Mouse (Mus musculus): ENCODE measurements around the gene Kcnh6.

Gene Kcnh6

GRCm38 (mm10) chr11:106007821-106008220, at the start of gene Kcnh6:
Gene Kcnh6 (plus strand): TSS chr11:106008124.
- peak; percentile 87 for DNase-seq

DNA sequence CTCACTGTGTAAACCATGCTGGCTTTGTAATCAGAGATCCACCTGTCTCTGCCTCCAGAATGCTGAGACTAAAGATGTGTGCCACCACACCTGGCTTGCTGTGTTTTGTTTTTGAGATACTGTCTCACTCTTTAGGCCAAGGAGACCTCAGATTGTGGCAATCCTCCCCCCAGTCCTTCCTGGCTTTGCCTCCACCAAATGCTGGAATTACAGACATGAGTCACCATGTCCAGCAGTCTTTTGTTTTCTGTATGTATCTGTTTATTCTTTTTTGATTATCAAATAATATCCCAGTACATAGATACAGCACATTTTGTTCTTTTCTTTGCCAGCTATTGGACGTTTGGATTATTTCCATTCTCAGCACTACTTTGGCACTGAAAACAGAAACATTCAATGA, 49.4 kb upstream of the Kcnh6 start:
- DNase-seq = no peak

DNA sequence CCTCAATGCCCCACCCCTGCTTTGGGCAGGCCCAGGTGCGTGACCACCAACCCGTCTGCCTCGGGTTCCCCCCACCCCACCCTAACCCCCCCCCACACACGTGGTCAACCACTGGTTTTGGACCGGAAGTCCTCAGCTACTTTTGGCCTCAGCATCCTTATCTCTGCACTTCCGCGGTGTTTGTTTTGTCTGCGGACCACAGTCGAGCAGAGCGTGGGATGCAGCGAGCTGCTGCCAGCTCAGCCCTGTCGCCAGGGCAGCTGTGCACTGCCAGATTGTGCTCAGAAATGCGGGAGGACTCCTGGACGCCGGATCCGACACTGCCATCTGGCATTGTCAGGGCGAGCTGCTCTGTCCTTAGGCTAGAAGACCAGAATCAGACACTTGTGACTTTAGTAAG, 48.6 kb upstream of the Kcnh6 start:
- peak; percentile 58 for DNase-seq

DNA sequence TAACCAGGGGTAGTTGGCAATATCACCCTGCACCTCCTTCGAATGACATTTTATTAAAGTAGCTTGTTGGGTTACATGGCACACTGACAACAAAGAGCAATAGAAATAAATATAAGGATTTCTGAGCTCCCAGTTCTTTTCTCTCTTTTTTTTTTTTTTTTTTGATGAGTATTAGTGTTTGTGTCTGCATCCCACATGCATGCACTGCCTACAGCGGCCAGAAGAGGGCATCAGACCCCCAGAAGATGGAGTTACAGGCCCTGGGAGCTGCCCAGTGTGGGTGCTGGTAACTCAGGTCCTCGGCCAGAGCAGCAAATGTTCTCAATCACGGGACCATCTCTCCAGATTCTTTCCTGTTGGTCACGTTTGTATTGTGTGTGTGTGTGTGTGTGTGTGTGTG, 43.2 kb upstream of the Kcnh6 start:
- DNase-seq = no peak

DNA sequence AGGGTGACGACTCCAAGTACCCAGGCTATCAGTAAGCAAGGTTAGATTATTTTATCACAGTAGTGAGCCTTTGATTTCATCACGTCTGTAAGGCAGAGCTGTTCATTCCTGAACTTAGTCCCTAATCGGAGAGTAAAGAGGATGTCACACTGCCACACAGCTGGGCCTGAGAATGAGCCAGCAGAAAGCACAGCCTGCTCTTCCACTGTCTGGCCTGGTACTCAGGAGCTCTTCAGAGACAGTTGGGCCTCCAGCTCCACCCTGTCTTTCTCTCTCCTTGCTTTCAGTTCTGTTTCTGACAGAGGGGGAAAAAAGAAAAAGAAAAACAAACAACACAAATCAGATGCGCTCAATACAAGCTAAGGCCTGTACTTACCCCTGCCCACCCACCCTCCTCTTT, 41.6 kb upstream of the Kcnh6 start:
- no peak for DNase-seq

DNA sequence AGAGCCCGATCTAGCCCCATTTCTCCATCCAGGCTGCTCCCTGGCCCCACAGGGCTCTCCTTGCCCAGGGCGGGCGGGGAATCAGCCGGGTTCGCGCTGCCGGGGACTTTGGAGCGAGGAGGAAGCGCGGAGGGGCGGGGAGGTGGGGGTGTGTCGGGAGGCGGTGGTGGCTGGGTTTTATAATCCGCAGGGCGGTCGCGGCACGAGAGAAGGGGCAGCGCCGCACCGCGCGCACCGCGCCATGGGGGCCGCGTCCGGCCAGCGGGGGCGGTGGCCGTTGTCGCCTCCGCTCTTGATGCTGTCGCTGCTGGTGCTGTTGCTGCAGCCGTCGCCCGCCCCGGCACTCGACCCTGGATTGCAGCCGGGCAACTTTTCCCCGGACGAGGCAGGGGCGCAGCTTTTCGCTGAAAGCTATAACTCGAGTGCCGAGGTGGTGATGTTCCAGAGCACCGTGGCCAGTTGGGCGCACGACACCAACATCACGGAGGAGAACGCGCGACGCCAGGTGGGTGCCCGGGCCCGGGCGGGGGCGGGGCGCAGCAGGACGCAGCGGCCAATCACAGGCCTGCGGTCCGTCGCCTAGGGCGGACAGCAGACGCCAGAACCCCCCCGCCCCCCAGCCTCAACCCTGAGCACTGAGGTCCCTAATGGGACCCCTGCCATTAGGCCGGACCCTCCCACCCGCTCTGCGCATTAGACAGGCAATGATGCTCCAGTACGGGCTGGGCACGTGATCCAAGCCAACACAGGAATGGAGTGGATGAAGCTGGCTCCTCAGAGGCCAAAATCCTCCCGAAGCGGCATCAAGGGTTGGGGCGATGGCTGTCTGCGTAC, 40.0 kb upstream of the Kcnh6 start, which contains the start of gene Ace:
Gene Ace, plus strand, starts transcription at position 205 of the 834 bp plus-strand sequence.
- peak; percentile 69 for DNase-seq

GRCm38 (mm10) chr11:105968948-105969347, 39.0 kb upstream of the Kcnh6 start:
- DNase-seq = no peak

- peak; percentile 82 for DNase-seq
Observed at GRCm38 (mm10) chr11:105969516-105969915, 38.4 kb upstream of the Kcnh6 start.

DNA sequence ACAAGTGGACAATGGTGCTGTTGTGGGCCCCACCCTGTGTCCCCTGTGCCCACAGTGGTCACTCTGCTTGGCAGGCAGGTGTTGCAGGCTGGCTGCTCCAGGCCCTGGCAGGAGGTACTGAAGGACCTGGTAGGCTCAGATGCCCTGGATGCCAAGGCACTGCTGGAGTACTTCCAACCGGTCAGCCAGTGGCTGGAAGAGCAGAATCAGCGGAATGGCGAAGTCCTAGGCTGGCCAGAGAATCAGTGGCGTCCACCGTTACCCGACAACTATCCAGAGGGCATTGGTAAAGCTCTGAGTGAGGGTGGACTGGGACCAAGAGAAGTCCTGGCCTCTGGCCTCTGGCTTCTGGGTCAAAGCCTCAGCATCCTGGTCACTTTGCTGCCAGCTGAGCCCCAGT, 33.3 kb upstream of the Kcnh6 start:
- DNase-seq = no peak

DNA sequence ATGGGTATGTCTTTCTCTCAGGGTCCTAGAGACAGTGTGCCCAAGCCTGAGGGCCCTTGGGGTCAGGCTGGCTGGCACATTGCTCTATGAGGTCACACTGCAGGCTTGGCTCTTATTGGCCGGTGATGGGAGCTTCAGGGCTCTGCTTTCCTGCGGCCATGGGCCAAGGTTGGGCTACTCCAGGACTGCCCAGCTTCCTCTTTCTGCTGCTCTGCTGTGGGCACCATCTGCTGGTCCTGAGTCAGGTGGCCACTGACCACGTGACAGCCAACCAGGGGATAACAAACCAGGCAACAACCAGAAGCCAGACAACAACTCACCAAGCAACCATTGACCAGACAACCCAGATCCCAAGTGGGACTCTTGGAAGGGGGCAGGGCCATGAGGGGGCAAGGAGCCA, 32.9 kb upstream of the Kcnh6 start:
- no peak for DNase-seq

GRCm38 (mm10) chr11:105975636-105976035, 32.3 kb upstream of the Kcnh6 start:
- no peak for DNase-seq

GRCm38 (mm10) chr11:105978232-105978631, 29.7 kb upstream of the Kcnh6 start:
- no peak for DNase-seq

DNA sequence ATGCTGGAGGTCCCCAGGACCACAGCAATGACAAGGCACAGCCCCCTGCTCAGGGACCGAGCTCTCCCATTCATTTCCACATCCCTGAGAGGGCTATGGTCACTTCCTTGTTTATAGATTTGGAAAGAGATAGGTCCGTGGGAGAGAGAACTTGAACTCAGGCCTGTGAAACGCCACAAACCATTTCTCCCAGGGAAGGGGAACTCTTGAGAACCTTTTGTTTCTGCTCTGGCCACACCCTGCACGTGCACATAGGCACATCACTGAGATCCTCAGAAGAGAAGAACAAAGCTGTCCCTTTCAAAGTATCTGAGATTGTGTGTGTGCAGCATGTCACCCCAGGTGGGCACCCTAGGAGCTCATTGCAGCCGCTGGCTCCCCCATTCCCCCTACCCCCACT, 29.3 kb upstream of the Kcnh6 start:
- peak; percentile 50 for DNase-seq

DNA sequence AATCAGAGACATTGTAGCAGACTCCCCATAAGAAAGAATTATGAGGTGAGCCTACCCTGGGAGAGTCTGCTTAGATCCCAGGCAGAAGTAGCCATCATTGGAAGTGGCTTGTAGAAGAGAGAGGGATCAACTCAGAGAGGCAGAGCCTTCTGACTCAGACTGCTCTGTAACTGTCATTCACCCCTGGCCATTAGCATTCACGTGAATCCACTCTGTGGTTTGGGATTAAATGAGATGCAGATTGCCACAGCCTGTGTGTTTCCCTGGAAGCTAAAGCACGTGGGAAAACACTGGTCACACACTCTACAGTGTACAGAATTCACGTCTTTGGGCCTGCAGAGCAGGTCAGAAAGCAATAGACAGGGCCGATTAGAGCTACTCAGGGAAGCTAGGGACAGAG, 23.5 kb upstream of the Kcnh6 start:
- no peak for DNase-seq

DNA sequence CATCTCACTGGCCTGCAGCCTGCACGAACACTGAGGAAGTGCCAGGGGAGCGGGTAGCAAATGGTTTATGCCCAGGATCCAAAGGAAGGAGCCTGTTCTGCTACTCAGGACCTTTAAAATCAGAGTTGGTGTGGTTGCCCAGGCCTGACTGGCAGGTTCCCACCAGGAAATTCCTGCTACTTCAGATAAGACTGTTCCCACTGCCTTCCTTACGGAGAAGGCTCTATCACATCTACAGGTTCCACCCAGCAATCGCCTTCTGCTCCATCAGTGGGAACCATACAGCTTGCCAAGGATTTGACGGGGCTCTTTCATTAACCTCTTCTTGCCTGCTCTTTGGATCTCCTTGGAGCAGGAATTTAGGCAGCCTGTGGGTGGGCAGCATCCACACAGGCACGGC, 20.5 kb upstream of the Kcnh6 start:
- peak; percentile 75 for DNase-seq

DNA sequence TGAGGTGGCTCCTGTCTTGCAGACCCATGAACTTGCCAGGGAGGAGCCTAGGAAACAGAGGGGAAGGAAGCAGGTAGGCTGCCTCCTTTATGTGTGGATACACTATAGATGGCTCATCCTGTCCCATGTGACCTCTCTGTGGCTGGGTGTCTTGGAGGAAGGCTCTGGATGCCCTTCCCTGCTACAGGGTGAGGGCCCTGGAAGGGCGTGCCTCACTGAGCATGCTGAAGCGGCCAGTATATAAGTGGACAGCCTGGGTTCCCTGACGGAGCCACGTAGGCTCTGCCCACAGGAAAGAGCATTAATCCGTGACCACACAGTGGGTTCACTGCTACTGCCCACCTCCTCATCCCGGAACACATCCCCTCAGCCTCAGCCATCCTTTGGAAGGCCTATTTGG, 18.5 kb upstream of the Kcnh6 start:
- peak; percentile 51 for DNase-seq

DNA sequence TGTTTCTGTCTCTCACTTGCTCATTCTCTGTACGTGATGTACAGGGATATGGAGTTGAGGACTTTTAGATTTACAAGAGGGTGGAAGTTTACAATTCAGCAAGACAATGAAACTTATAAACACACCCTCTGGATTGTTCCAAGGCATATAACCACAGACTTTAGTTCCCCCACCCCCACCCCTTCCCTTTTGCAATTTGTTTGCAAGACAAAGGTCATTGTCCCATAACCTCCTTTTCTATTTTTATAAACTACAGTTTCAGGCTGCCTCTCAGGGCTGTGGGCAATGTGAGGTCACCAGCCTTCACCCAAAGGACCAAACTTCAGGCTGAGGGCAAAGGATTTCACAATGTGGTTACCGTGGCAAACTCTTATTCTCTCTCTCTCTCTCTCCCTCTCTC, 17.7 kb upstream of the Kcnh6 start:
- no peak for DNase-seq

- no peak for DNase-seq
Observed at GRCm38 (mm10) chr11:105994375-105994774, 13.5 kb upstream of the Kcnh6 start, which contains the start of gene Ace3. Gene Ace3 (plus strand): TSS chr11:105994675.

GRCm38 (mm10) chr11:106000062-106000461, 7.9 kb upstream of the Kcnh6 start:
- DNase-seq = no peak

GRCm38 (mm10) chr11:106001718-106002117, 6.2 kb upstream of the Kcnh6 start:
- no peak for DNase-seq

DNA sequence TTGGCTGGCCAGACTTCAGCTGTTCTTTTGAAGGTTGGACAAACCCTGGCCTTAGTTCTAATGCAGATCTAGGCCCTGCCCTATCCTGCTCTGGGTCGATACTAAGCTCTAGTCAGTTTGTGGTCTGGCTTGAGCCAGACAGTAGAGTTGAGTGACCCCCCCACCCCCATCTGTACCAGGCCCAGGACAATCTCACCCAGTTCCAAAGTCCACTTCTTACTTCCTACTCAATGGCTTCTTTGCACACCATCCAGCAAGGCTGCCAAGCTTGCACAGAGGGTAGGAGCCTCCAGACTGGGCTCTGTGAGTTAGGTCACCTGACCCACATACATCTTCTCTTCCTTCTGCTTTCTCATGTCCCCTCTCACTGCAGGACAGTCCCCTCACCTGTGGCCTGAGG, 3.3 kb upstream of the Kcnh6 start:
- no peak for DNase-seq

- no peak for DNase-seq
Observed at GRCm38 (mm10) chr11:106005970-106006369, 2.0 kb upstream of the Kcnh6 start.

GRCm38 (mm10) chr11:106012711-106013110, 4.8 kb downstream of the Kcnh6 start:
- DNase-seq = no peak

DNA sequence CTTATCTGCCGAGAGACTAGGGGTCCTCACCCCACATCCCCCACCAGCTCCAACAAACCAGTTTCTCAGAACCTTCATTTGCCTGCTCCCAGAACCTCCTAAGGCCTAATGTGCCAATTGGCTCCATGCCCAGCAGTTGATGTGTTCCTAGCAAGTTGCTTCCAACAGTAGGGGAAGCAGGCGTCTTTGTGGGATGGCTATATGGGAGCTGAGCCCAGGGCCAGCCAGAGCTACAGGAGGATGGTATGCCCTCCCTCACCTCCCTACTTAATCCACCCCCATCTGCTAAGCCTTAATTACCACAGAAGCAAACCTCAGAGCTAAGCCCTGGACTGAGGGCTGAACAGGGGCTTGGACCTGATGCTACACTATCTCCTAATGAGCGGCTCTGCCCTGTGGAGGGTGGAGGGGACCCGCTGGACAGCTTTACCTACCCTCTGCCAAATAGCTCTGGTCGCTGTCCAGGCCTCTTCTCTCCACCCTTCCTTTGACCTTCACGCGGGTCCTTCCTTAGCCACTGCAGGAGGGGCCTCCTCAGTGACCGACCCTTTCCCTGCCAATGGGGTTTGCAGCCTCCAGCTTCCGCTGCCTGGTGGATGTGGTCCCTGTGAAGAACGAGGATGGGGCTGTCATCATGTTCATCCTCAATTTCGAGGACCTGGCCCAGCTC, 5.8 kb downstream of the Kcnh6 start:
- DNase-seq = peak; percentile 54
